Mouse (Mus musculus): ENCODE results near the gene Gm3264. TPM values are rescaled to one million over a fixed set of nuclear protein-coding genes. Genes with fewer than 3 reads are reported as not detected.
"Not testable (repeated sequence)": the region's sequence is repeated elsewhere in the genome, so short reads cannot be mapped to it uniquely, and the experiment has no call there.

Gene Gm3264
- polyA plus RNA-seq (2015; fragmentation: Nextera tagmentation; extraction: Ambion mirVana), result 1.0 and 1.1 TPM in 2 replicates

DNA sequence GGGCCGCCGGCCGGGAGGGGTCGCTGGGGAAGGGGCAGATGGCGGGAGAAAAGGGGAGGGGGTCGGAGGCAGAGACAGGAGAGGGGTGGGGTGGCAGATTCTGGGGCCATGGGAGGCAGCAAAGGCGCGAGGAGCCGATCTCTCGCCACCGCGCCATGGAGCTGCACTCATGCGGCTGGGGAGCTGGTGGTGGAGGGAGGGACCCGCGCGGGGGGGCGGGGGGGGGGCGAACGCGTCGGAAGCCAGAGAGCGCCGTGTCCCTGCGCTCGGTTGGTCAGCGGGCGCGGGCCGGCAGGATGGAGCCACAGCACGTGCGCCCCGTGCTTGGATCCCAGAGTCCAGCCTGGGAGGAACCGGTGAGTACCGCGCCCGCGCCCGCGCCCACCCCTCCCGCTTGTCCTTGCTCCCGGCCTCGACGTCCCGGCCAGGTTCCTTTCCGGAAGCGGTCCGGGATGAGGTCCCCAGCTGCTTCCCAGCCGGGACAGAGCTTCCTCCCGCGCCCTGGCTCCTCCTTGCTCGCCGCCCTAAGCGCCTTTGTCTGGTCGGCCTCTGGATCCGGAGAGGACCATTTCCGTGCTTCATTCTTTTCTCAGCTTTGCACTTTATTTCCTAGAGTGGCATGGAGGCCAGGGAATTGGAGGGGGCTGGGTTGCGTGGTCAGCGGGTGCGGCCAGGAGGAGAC is at the start of gene Gm3264:
Gene Gm3264 (plus strand): TSS at position 278 of the 682 bp plus-strand sequence.
- peak within 1 kb of the TSS; percentile 33; the same call in 1 of the 2 replicates for H3K9ac ChIP-seq
- H3K27ac ChIP-seq; ATAC-seq (replicated peaks; ENCODE audit: insufficient number of reproducible peaks, insufficient read depth, low FRiP score, low read depth); H3K27me3 ChIP-seq; H3K9me3 ChIP-seq (replicated peaks); H3K4me1 ChIP-seq (replicated peaks); H3K36me3 ChIP-seq: not testable (repeated sequence)
- 6% methylated on average over 19 of the region's 59 CpGs for WGBS
- peak within 1 kb of the TSS; percentile 67 for H3K4me2 ChIP-seq
- H3K4me3 ChIP-seq, result peak within 1 kb of the TSS; percentile 48

DNA sequence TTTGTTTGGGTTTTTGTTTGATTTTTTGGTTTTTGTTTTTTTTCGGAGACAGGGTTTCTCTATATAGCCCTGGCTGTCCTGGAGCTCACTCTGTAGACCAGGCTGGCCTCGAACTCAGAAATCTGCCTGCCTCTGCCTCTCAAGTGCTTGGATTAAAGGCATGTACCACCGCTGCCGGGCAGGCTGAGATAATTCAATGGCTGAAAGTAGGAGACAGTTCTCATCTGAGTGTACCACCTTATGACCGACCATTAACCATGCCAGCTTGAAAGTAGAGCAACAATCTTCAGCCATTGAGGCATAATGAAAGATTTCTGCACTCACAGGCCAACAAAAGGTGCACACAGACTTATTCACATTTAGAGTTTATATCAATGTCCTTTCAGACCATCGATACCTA is 49.0 kb upstream of the Gm3264 start:
- not testable (repeated sequence) for H3K9ac ChIP-seq; ATAC-seq (replicated peaks; ENCODE audit: insufficient number of reproducible peaks, insufficient read depth, low FRiP score, low read depth); H3K4me3 ChIP-seq; H3K36me3 ChIP-seq; H3K4me1 ChIP-seq (replicated peaks); H3K27ac ChIP-seq; H3K9me3 ChIP-seq (replicated peaks); H3K4me2 ChIP-seq; H3K27me3 ChIP-seq
- whole genome bisulfite sequencing, result 79% methylated on average over 6 of the region's 6 CpGs

DNA sequence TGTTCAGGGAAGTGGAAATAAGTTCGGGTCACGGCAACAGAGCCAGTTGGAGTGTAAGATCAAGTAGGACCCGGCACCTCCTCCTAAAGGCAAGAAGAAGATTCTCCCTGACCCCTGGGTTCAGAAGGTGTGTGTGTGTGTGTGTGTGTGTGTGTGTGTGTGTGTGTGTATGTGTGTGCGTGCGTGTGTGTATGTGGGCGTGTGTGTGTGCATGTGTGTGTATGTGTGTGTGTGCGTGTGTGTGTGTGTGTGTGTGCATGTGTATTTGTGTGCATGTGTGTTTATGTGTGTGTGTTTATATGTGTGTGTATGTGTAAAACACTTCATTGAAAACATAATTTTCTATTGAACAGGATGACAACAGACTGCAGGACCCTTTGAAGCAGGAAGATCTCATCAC is 33.4 kb upstream of the Gm3264 start:
- 83% methylated on average over 4 of the region's 7 CpGs for WGBS
- not testable (repeated sequence) for H3K27me3 ChIP-seq; H3K4me3 ChIP-seq; H3K9me3 ChIP-seq (replicated peaks); H3K4me1 ChIP-seq (replicated peaks); H3K36me3 ChIP-seq; ATAC-seq (replicated peaks; ENCODE audit: insufficient number of reproducible peaks, insufficient read depth, low FRiP score, low read depth); H3K27ac ChIP-seq; H3K4me2 ChIP-seq; H3K9ac ChIP-seq

DNA sequence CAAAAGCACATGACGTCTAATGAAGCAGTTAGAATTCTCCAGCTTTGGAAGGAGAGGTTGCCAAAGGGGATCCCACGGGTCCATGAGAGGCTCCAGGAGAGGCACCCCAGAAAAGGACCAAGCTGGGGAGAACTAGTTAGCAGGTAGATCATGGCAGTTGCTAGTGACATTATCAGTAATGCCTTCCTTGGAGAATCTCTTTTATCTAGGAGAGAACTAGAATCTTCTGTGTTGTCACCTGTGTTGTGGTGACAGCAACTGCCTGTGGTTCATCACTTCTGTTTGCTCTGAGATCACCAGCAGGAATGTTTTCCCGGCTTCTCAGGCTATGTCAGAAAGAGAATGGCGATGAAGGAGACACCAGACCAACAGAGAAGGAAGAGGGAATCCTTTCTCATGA is 17.6 kb upstream of the Gm3264 start, which contains the start of gene Gm3269:
Gene Gm3269 (plus strand): TSS at position 301 of the 400 bp plus-strand sequence.
- ATAC-seq (replicated peaks; ENCODE audit: insufficient number of reproducible peaks, insufficient read depth, low FRiP score, low read depth); H3K27ac ChIP-seq; H3K9me3 ChIP-seq (replicated peaks); H3K9ac ChIP-seq; H3K4me3 ChIP-seq; H3K36me3 ChIP-seq; H3K4me2 ChIP-seq; H3K4me1 ChIP-seq (replicated peaks); H3K27me3 ChIP-seq: not testable (repeated sequence)
- WGBS, result no CpG with 5 or more reads among the region's 4 CpGs

DNA sequence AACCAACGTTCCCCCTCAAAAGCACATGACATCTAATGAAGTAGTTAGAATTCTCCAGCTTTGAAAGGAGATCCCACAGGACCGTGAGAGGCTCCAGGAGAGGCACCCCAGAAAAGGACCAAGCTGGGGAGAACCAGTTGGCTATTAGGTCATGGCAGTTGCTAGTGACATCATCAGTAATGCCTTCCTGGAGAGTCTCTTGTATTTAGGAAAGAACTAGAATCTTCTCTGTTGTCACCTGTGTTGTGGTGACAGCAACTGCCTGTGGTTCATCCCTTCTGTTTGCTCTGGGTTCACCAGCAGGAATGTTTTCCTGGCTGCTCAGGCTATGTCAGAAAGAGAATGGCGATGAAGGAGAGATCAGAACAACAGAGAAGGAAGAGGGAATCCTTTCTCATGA is 36.7 kb downstream of the Gm3264 start, which contains the start of gene Gm3278:
Gene Gm3278 (plus strand): TSS at position 301 of the 400 bp plus-strand sequence.
- not testable (repeated sequence) for ATAC-seq (replicated peaks; ENCODE audit: insufficient number of reproducible peaks, insufficient read depth, low FRiP score, low read depth); H3K36me3 ChIP-seq; H3K27ac ChIP-seq; H3K4me3 ChIP-seq; H3K9me3 ChIP-seq (replicated peaks); H3K9ac ChIP-seq; H3K4me1 ChIP-seq (replicated peaks); H3K27me3 ChIP-seq; H3K4me2 ChIP-seq
- 75% methylated on average over 1 of the region's 3 CpGs for WGBS

Other genes with a start within 250 kb of the Gm3264 start
- not detected in 2 replicates for gene Gm8159, start 223.2 kb upstream of the Gm3264 start, polyA plus RNA-seq (2015; fragmentation: Nextera tagmentation; extraction: Ambion mirVana)
- 0.20 and 0.28 TPM in 2 replicates for gene Gm3239, start 191.4 kb upstream of the Gm3264 start, polyA plus RNA-seq (2015; fragmentation: Nextera tagmentation; extraction: Ambion mirVana)
- not detected in 2 replicates for gene Gm7876, start 146.3 kb upstream of the Gm3264 start, polyA plus RNA-seq (2015; fragmentation: Nextera tagmentation; extraction: Ambion mirVana)
- gene Gm3252, start 128.8 kb upstream of the Gm3264 start, polyA plus RNA-seq (2015; fragmentation: Nextera tagmentation; extraction: Ambion mirVana), result 0.36 and 0.40 TPM in 2 replicates
- gene Gm9602, start 79.2 kb upstream of the Gm3264 start, polyA plus RNA-seq (2015; fragmentation: Nextera tagmentation; extraction: Ambion mirVana), result 0.08 TPM in 1 of 2 replicates, not detected in the other
- not detected in 2 replicates for gene Gm3269, start 17.5 kb upstream of the Gm3264 start, polyA plus RNA-seq (2015; fragmentation: Nextera tagmentation; extraction: Ambion mirVana)
- not detected in 2 replicates for gene Gm3278, start 36.8 kb downstream of the Gm3264 start, polyA plus RNA-seq (2015; fragmentation: Nextera tagmentation; extraction: Ambion mirVana)
- gene Gm8297, start 128.4 kb downstream of the Gm3264 start, polyA plus RNA-seq (2015; fragmentation: Nextera tagmentation; extraction: Ambion mirVana), result not detected in 2 replicates
- not detected in 2 replicates for gene Gm3298, start 160.3 kb downstream of the Gm3264 start, polyA plus RNA-seq (2015; fragmentation: Nextera tagmentation; extraction: Ambion mirVana)
- not detected in 2 replicates for gene 4930555G01Rik, start 195.1 kb downstream of the Gm3264 start, polyA plus RNA-seq (2015; fragmentation: Nextera tagmentation; extraction: Ambion mirVana)
- 1.1 and 1.4 TPM in 2 replicates for gene Gm8281, start 215.5 kb downstream of the Gm3264 start, polyA plus RNA-seq (2015; fragmentation: Nextera tagmentation; extraction: Ambion mirVana)